Mouse (Mus musculus): ENCODE data around the gene Olfr418.
"Not testable (repeated sequence)": the region's sequence is repeated elsewhere in the genome, so short reads cannot be mapped to it uniquely, and the experiment has no call there.

Gene Olfr418

GRCm38 (mm10) chr1:173265701-173266100, at the start of gene Olfr418:
TSS of gene Olfr418 (plus strand) at chr1:173266001.
- DNase-seq (ENCODE audit: low spot score): no peak

GRCm38 (mm10) chr1:173216481-173216880, 49.3 kb upstream of the Olfr418 start:
- no peak for DNase-seq (ENCODE audit: low spot score)

- DNase-seq (ENCODE audit: low spot score): no peak
Observed at GRCm38 (mm10) chr1:173227081-173227480, 38.7 kb upstream of the Olfr418 start, which contains the start of gene Fcer1a. TSS of gene Fcer1a (minus strand) at chr1:173227214.

DNA sequence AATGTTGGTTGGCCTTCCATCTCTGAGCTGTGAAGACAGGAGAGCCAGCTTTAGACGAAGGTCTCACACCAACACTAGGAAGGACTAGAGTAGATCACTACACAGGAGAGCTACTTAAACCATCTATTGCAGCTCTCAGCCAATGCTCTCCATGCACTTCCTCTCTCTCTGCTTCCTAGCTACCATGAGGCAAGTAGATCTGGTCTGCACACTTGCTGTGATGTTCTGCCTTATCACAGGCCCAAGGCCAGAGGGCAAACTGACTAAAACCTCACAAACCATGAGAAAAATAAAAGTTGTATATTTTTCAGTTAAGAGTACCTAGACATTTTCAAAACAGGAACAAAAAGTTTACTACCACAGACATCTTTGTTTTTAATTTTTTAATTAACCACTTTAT, 28.8 kb upstream of the Olfr418 start:
- DNase-seq (ENCODE audit: low spot score): not testable (repeated sequence)

GRCm38 (mm10) chr1:173249888-173250287, 15.9 kb upstream of the Olfr418 start:
- no peak for DNase-seq (ENCODE audit: low spot score)

DNA sequence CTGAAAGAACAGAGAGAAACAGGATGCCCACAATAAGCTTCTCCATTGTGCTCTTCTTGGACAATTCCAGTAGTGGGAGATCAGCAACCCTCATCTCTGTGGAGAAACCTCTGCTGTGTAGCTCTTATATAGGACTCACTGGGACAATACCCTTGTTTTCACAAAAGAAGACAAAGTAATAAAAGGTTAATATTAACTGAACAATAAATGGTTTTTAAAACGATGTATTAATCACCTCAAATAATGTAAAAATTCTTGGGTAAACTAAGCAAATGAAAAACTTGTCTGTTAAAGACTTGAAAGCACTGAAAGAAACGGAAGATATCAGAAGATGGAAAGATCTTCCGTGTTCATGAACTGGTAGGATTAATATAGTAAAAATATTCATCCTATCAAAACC, 11.9 kb downstream of the Olfr418 start, which contains the start of gene Mptx2:
Gene Mptx2, minus strand, starts transcription at position 101 of the 400 bp plus-strand sequence.
- DNase-seq (ENCODE audit: low spot score): no peak

GRCm38 (mm10) chr1:173302795-173303194, 37.0 kb downstream of the Olfr418 start:
- not testable (repeated sequence) for DNase-seq (ENCODE audit: low spot score)

DNA sequence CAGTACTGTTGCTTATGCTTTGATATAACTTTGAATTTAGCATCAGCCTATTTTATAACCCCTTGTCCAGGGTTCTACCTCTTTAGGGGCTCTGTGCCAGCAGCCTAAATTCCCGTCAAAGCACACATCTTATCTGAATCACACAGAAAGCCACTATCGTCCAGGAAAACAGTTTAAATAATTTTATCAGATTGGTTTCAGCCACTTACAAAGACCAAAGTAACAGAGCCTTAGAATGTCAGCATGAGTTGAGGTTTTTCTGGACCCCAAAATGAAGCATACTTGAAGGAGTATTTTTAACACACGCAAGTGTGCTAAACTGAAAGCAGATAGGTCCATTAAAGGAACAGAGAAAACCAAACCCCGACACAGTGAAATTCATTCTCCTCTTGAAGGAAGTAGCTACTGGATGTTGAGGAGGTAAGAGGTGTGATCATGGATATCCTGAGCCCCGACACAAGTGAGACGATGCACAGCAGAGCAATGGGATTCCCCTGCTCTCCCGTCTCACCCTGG, 47.8 kb downstream of the Olfr418 start:
- not testable (repeated sequence) for DNase-seq (ENCODE audit: low spot score)

DNA sequence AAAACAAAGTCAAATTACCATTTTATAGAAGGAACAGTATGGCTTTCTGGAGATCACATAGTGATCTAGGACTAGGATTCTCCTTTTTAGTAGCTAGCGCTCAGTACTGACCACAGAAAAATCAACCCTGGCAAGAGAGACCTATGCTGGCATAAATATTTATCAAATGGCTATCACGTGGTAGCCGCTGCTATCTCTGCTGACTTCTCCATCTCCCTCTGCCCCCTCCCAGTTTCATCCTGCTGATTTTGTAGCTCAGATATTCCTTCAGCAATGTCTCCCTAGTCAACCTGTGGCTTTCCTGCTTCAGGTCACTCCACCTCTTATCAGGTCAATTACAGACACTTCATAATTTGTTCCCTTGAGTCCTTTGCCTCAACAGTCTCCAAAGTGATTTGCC, 49.9 kb downstream of the Olfr418 start:
- DNase-seq (ENCODE audit: low spot score): no peak

GRCm38 (mm10) chr1:173317925-173318477, 52.2 kb downstream of the Olfr418 start:
- no peak for DNase-seq (ENCODE audit: low spot score)

DNA sequence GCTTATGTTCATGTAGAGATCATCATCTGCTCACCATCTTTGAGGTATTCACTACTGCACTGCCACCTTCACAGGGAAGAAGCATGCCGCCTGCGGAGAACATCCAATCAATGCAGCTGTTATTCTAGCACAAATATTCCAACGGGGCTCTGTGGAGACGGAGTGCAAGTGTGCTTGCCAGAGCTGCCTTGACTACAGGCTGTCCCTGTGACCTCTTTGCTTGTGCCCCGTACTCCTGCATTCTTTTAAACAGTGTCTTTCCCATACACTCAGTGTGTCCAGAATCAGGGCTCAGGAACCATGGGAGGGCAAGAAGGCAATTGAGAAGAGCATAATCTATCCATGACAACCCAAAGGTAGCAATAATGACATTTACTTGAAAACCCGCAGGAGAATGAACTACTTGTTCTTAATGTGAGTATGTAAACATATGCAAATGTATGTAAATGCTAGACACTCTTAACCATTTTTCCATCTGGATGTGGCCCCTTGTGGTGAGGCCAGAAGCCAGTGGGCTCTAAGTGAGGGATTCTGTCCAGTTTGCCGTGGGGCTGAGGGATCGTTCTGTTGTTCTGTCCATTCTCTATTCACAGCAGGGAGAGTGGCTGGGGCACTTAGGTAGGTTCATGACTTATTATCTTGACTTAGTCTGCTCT, 55.9 kb downstream of the Olfr418 start:
- no peak for DNase-seq (ENCODE audit: low spot score)

DNA sequence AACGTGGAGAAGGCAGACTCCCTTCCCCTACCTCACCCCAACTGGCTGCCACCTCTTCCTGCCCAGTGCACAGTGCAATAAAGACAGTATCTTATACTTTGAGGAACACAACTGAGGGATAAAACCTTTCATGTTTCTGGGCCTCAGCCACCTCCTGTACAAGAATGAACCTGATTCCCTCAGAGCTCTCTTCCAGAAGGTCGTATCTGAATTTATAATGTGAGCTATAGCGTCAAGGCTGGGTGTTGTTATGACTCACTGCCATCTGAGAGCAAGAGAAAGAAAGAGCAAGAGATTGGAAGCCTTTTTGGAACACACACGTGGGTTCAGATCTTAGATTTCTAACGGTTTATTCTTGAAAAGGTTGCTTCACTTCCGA, 56.4 kb downstream of the Olfr418 start:
- DNase-seq (ENCODE audit: low spot score): no peak
